Mouse (Mus musculus) heart, embryonic 12.5 days (tissue): ENCODE results near the gene Trim40. TPM values are rescaled to one million over a fixed set of nuclear protein-coding genes. Genes with fewer than 3 reads are reported as not detected.

Experiments used
- ATAC-seq: fragments of 200-750 bp; cut with Nextera tagmentation; 2 replicates; pipeline ENCODE4 v1.8.0; 2017; ENCODE audit warnings: moderate TSS enrichment, moderate library complexity; ENCODE audit not compliant: insufficient number of reproducible peaks, low FRiP score
- H3K27ac ChIP-seq: fragments of 300-500 bp; sonication (generic); 2 replicates; pipeline ENCODE4 v1.5.1; 2016; ENCODE audit warnings: mild to moderate bottlenecking, moderate library complexity; ENCODE audit not compliant: poor library complexity, severe bottlenecking
- H3K27me3 ChIP-seq: fragments of 300-500 bp; sonication (generic); replicated peaks from 2 replicates; pipeline ENCODE4 v1.6.1; 2016; ENCODE audit warnings: mild to moderate bottlenecking, moderate library complexity
- H3K36me3 ChIP-seq: fragments of 300-500 bp; sonication (generic); 2 replicates; pipeline ENCODE4 v1.6.1; 2016; ENCODE audit warnings: mild to moderate bottlenecking, moderate library complexity
- H3K4me1 ChIP-seq: fragments of 300-500 bp; sonication (generic); replicated peaks from 2 replicates; pipeline ENCODE4 v1.6.1; 2016; ENCODE audit warnings: mild to moderate bottlenecking
- H3K4me2 ChIP-seq: fragments of 300-500 bp; sonication (generic); 2 replicates; pipeline ENCODE4 v1.6.1; 2016; ENCODE audit warnings: mild to moderate bottlenecking, moderate library complexity
- H3K4me3 ChIP-seq: fragments of 300-500 bp; sonication (generic); 2 replicates; pipeline ENCODE4 v1.5.1; 2016; ENCODE audit warnings: mild to moderate bottlenecking
- H3K9ac ChIP-seq: fragments of 300-500 bp; sonication (generic); 2 replicates; pipeline ENCODE4 v1.6.1; 2016; ENCODE audit warnings: mild to moderate bottlenecking, moderate library complexity
- H3K9me3 ChIP-seq: fragments of 300-500 bp; sonication (generic); replicated peaks from 2 replicates; pipeline ENCODE4 v1.6.1; 2016; ENCODE audit warnings: mild to moderate bottlenecking, moderate library complexity
- WGBS: fragments of 180-500 bp; shearing (Covaris S2); methylation state at CpG from one replicate; pipeline ENCODE4 v1.1.7; 2016; 5-methylcytosine and 5-hydroxymethylcytosine counted together
- polyA plus RNA-seq: library from polyadenylated mRNA; unstranded; fragments of >200 nt; fragmentation: Nextera tagmentation; extraction: Ambion mirVana; gene quantifications from 2 replicates; pipeline ENCODE4 v1.2.1, GENCODE M21; 2016

Trim40 gene
- not detected in 2 replicates for polyA plus RNA-seq

- Histone ChIP-seq H3K4me1 (no peaks in the 10 kb centered on the region), H3K27ac (no peak within 1 kb of the TSS), H3K9me3 (no peaks in the 10 kb centered on the region), H3K9ac (no peak within 1 kb of the TSS), H3K4me3 (no peak within 1 kb of the TSS), H3K27me3 (peaks cover 12% of the 10 kb centered on the region; the same call in 1 of the 2 replicates), H3K36me3 (no peaks in the 10 kb centered on the region), H3K4me2 (no peak within 1 kb of the TSS)
- no peak for ATAC-seq
- 80% methylated on average over 5 of the region's 5 CpGs for WGBS
Measured at GRCm38 (mm10) chr17:36890073-36890903, at the start of gene Trim40. Gene Trim40 (minus strand): TSS chr17:36890123.

- 66% methylated on average over 2 of the region's 2 CpGs for whole genome bisulfite sequencing
- H3K4me3 ChIP-seq: no peak overlapping the region
- H3K9ac ChIP-seq: no peak overlapping the region
- H3K27me3 ChIP-seq: peaks cover 36% of the 10 kb centered on the region
- no peaks in the 10 kb centered on the region for H3K9me3 ChIP-seq
- ATAC-seq: no peak
- no peaks in the 10 kb centered on the region for H3K36me3 ChIP-seq
- no peak overlapping the region for H3K4me2 ChIP-seq
- no peak overlapping the region for H3K27ac ChIP-seq
- H3K4me1 ChIP-seq: peaks cover 8% of the 10 kb centered on the region
Measured at GRCm38 (mm10) chr17:36938056-36938455, 48.1 kb upstream of the Trim40 start.

GRCm38 (mm10) chr17:36931806-36932205, 41.9 kb upstream of the Trim40 start:
- Histone ChIP-seq H3K4me3 (no peak overlapping the region), H3K4me2 (no peak overlapping the region), H3K9me3 (no peaks in the 10 kb centered on the region), H3K27me3 (peaks cover 4% of the 10 kb centered on the region; the same call in 1 of the 2 replicates), H3K27ac (no peak overlapping the region), H3K4me1 (peaks cover 7% of the 10 kb centered on the region; the same call in 1 of the 2 replicates), H3K36me3 (no peaks in the 10 kb centered on the region), H3K9ac (no peak overlapping the region)
- ATAC-seq: no peak
- 47% methylated on average over 2 of the region's 2 CpGs for WGBS

DNA sequence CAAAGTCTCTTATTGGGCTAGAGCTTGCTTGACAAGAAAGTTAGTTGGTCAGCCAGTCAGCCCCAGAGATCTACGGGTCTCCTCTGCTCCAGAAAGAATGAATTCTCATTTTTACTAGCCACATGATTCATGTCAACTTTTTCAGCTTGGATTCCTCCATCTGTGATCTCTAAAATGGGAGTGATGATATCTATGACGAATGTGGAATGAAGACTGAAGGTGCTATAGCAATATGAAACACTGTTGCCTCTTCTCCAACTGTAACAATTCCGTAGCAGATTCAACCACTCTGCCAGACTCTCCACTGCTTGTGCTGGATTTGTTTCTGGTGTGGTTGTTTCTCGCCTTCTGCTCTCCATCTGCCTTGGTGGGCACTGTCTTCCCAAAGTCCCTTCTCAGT, 41.2 kb upstream of the Trim40 start:
- Histone ChIP-seq H3K4me3 (no peak overlapping the region), H3K9ac (no peak overlapping the region), H3K27ac (no peak overlapping the region), H3K4me1 (peaks cover 7% of the 10 kb centered on the region; the same call in 1 of the 2 replicates), H3K36me3 (no peaks in the 10 kb centered on the region), H3K4me2 (no peak overlapping the region), H3K27me3 (0 out of 2 replicates have a peak, but pooled peaks cover under 1% of the 10 kb centered on the region), H3K9me3 (no peaks in the 10 kb centered on the region)
- WGBS: 72% methylated on average over 4 of the region's 4 CpGs
- ATAC-seq: no peak

DNA sequence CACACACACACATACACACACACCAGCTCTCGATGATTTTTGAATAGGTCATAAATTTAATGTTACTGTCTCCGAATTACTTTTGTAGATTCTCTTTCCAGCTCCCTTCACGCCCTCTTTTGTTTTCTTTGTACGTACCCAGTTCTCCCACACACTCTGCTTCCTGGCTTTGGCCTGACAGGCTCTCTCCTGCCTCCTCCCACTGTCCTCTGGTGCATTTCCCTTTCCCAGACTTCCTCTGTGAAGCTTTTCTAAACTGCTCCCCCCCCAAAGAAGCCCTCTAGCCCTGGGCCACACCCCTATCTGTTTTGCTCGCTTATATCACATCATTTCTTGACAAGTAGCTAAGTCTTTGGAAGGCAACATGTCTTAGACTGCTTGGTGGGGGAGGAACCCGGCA, 40.3 kb upstream of the Trim40 start:
- ATAC-seq: no peak; the same call in 1 of the 2 replicates
- no peak overlapping the region for H3K4me3 ChIP-seq
- WGBS: 65% methylated on average over 6 of the region's 6 CpGs
- H3K4me1 ChIP-seq: peaks cover 7% of the 10 kb centered on the region; the same call in 1 of the 2 replicates
- H3K27me3 ChIP-seq: 0 out of 2 replicates have a peak, but pooled peaks cover 5% of the 10 kb centered on the region
- no peaks in the 10 kb centered on the region for H3K36me3 ChIP-seq
- H3K4me2 ChIP-seq: no peak overlapping the region
- H3K9me3 ChIP-seq: no peaks in the 10 kb centered on the region
- no peak overlapping the region for H3K9ac ChIP-seq
- no peak overlapping the region for H3K27ac ChIP-seq

DNA sequence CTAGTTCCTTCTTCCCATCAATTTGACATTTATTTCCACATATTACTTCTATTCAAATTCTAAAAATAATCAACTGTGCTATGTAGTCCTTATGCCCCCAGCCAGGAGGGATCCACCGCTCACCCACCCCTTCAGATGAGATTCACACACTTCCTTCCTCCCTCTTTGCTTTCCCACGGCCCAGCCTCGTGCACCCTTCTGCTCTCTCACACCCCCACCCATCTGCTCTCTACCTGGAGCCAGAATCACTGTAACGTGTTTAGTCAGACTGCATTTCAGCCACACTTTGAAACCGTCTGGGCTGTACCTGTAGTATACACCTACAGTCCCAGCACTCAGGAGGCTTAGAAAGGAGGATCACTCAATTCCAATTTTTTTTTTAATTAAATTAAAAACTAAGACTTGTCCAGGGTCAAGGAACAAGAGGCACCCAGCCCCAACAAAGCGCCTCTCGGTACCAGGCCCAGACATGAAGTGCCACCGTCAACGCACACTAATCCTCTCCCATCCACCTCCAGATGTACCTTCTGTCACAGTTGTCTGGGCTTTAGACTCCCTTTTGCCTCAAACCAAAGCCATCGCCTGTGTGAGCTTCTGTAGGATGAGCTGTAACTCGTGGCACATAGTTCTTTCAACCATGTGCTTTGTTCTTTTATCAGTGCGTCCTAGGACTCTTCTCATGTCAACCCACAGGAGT, 39.5 kb upstream of the Trim40 start:
- 68% methylated on average over 12 of the region's 12 CpGs for WGBS
- ATAC-seq: no peak
- H3K27ac ChIP-seq: no peak overlapping the region
- 0 out of 2 replicates have a peak, but pooled peaks cover 5% of the 10 kb centered on the region for H3K27me3 ChIP-seq
- H3K4me2 ChIP-seq: no peak overlapping the region
- no peak overlapping the region for H3K9ac ChIP-seq
- H3K9me3 ChIP-seq: no peaks in the 10 kb centered on the region
- no peaks in the 10 kb centered on the region for H3K36me3 ChIP-seq
- H3K4me1 ChIP-seq: peaks cover 7% of the 10 kb centered on the region; the same call in 1 of the 2 replicates
- H3K4me3 ChIP-seq: no peak overlapping the region

- no peak overlapping the region for H3K4me2 ChIP-seq
- H3K4me3 ChIP-seq: no peak overlapping the region
- no peak overlapping the region for H3K27ac ChIP-seq
- H3K27me3 ChIP-seq: 0 out of 2 replicates have a peak, but pooled peaks cover 5% of the 10 kb centered on the region
- H3K36me3 ChIP-seq: no peaks in the 10 kb centered on the region
- 33% methylated on average over 10 of the region's 10 CpGs for WGBS
- H3K9ac ChIP-seq: no peak overlapping the region
- no peak for ATAC-seq
- peaks cover 7% of the 10 kb centered on the region; the same call in 1 of the 2 replicates for H3K4me1 ChIP-seq
- H3K9me3 ChIP-seq: no peaks in the 10 kb centered on the region
Measured at GRCm38 (mm10) chr17:36927496-36928120, 37.7 kb upstream of the Trim40 start.

DNA sequence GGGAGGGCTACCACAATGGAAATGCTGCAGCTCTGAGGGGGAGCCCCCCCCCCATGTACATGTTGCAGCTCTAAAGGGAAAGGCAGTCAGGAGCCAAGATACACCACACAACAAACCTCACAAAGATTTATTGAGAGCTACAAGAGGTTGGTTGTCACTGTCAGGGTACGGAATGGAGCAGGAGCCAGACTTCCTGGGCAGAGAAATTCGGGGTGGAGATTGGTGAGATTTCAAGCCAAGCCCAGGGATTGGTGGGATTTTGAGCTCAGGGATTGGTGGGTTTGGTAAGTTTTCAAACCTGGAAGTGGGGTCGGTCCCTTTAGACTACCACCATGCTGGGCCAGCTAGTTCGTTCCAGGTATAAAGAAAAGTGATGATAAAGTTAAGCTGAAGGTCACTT, 33.6 kb upstream of the Trim40 start:
- Histone ChIP-seq H3K27me3 (0 out of 2 replicates have a peak, but pooled peaks cover 8% of the 10 kb centered on the region), H3K9me3 (no peaks in the 10 kb centered on the region), H3K36me3 (no peaks in the 10 kb centered on the region), H3K4me1 (no peaks in the 10 kb centered on the region), H3K9ac (no peak overlapping the region), H3K4me3 (no peak overlapping the region), H3K4me2 (no peak overlapping the region), H3K27ac (no peak overlapping the region)
- 59% methylated on average over 4 of the region's 4 CpGs for WGBS
- ATAC-seq: no peak

GRCm38 (mm10) chr17:36922715-36923114, 32.8 kb upstream of the Trim40 start:
- Histone ChIP-seq H3K27me3 (0 out of 2 replicates have a peak, but pooled peaks cover 8% of the 10 kb centered on the region), H3K4me3 (no peak overlapping the region), H3K9me3 (no peaks in the 10 kb centered on the region), H3K36me3 (no peaks in the 10 kb centered on the region), H3K27ac (no peak overlapping the region), H3K9ac (no peak overlapping the region), H3K4me1 (no peaks in the 10 kb centered on the region), H3K4me2 (no peak overlapping the region)
- no peak for ATAC-seq
- 85% methylated on average over 4 of the region's 4 CpGs for WGBS

DNA sequence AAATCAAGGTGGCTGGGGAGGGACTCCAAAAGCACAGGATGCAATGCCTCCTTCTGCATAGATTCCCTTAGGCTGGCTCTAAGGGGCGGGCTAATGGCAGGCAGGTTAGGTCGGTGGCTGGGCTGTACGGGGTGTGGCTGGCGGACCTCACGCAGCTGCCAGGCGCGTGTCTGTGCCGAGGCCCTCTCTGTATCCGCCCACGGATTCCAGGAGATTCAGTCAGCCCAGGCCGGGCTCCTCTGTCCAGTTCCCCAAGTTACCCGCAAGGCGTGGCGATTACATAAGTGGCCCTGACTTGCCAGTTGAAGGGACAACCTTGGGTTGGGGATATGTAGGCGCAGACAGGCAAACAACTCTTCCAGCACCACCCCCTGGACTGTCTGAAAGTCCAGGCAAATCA, 30.3 kb upstream of the Trim40 start:
- 43% methylated on average over 15 of the region's 15 CpGs for WGBS
- Histone ChIP-seq H3K9ac (no peak overlapping the region), H3K4me2 (no peak overlapping the region), H3K4me3 (no peak overlapping the region), H3K27ac (no peak overlapping the region), H3K9me3 (no peaks in the 10 kb centered on the region), H3K4me1 (no peaks in the 10 kb centered on the region), H3K27me3 (0 out of 2 replicates have a peak, but pooled peaks cover 3% of the 10 kb centered on the region), H3K36me3 (no peaks in the 10 kb centered on the region)
- no peak for ATAC-seq

- Histone ChIP-seq H3K9me3 (no peaks in the 10 kb centered on the region), H3K4me3 (no peak overlapping the region), H3K27me3 (no peaks in the 10 kb centered on the region; the same call in 1 of the 2 replicates), H3K27ac (no peak overlapping the region), H3K4me2 (no peak overlapping the region), H3K9ac (no peak overlapping the region), H3K4me1 (no peaks in the 10 kb centered on the region), H3K36me3 (no peaks in the 10 kb centered on the region)
- ATAC-seq: no peak
- WGBS: 10% methylated on average over 9 of the region's 9 CpGs
Measured at GRCm38 (mm10) chr17:36915076-36915475, 25.2 kb upstream of the Trim40 start.
